Mouse (Mus musculus): ENCODE data around the gene Cldn34b1. TPM values are rescaled to one million over a fixed set of nuclear protein-coding genes. Genes with fewer than 3 reads are reported as not detected.

Cldn34b1 gene
- not detected in 2 replicates for polyA plus RNA-seq (2015; fragmentation: Nextera tagmentation; extraction: Ambion mirVana)

DNA sequence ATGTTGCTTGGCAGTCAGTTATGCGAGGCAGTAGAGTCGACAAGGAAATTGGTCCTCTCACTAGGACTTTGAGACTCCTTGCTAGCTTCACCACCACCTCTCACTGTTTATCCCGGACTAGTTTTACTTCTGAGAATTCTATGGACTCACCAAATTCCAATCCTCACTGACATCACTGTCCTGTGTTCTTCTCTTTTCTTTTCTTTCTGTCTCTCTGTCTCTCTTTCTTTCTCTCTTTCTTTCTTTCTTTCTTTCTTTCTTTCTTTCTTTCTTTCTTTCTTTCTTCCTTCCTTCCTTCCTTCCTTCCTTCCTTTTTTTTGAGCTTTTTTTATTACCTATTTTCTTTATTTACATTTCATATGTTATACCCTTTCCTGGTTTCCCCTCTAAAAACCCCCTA, at the start of gene Cldn34b1:
TSS of gene Cldn34b1 (minus strand) at position 101 of the 400 bp plus-strand sequence.

DNA sequence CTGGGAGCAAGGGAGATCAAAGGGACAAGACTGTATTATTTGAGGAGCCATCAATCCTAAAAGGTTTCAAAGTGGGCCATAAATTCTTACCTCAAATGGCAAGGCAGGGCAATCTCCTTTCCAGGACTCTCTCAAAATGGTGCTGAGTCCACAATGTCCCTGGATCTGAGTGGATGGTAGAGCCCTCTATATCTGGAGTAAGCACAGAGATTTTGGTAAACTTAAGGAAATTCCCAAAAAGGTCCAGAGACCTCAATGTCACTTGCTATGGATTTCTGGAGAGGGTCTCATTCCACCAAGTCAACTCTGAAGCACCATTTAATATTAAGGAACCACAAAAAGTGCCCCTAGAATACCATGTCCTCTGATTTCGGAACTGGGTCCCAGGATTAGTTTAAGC, 45.8 kb upstream of the Cldn34b1 start, which contains the start of gene Magea6:
TSS of gene Magea6 (minus strand) at position 101 of the 400 bp plus-strand sequence.

Other genes with a start within 250 kb of the Cldn34b1 start
- not detected in 2 replicates for gene Magea6, start 45.7 kb upstream of the Cldn34b1 start, polyA plus RNA-seq (2015; fragmentation: Nextera tagmentation; extraction: Ambion mirVana)
- not detected in 2 replicates for gene Magea3, start 59.2 kb upstream of the Cldn34b1 start, polyA plus RNA-seq (2015; fragmentation: Nextera tagmentation; extraction: Ambion mirVana)
- gene Magea8, start 105.6 kb upstream of the Cldn34b1 start, polyA plus RNA-seq (2015; fragmentation: Nextera tagmentation; extraction: Ambion mirVana) = not detected in 2 replicates
- not detected in 2 replicates for gene Magea5, start 172.9 kb upstream of the Cldn34b1 start, polyA plus RNA-seq (2015; fragmentation: Nextera tagmentation; extraction: Ambion mirVana)
- gene Magea1, start 199.5 kb upstream of the Cldn34b1 start, polyA plus RNA-seq (2015; fragmentation: Nextera tagmentation; extraction: Ambion mirVana) = not detected in 2 replicates
- gene Magea2, start 203.4 kb upstream of the Cldn34b1 start, polyA plus RNA-seq (2015; fragmentation: Nextera tagmentation; extraction: Ambion mirVana) = not detected in 2 replicates
- gene Cldn34b2, start 238.1 kb upstream of the Cldn34b1 start, polyA plus RNA-seq (2015; fragmentation: Nextera tagmentation; extraction: Ambion mirVana) = not detected in 2 replicates